Mouse (Mus musculus) embryonic facial prominence, embryonic 15.5 days (tissue): ENCODE results near the gene Lce1a1. TPM values are rescaled to one million over a fixed set of nuclear protein-coding genes. Genes with fewer than 3 reads are reported as not detected.

Source experiments
- ATAC-seq: fragments of 200-750 bp; cut with Nextera tagmentation; 2 replicates; pipeline ENCODE4 v1.8.0; 2017; ENCODE audit warnings: low read depth, moderate TSS enrichment; ENCODE audit not compliant: insufficient number of reproducible peaks, low FRiP score, low TSS enrichment
- H3K27ac ChIP-seq: fragments of 300-500 bp; sonication (generic); replicated peaks from 2 replicates; pipeline ENCODE4 v1.5.1; 2015; ENCODE audit warnings: mild to moderate bottlenecking, inconsistent platforms
- H3K27me3 ChIP-seq: fragments of 300-500 bp; sonication (generic); 2 replicates; pipeline ENCODE4 v1.6.1; 2015; ENCODE audit warnings: inconsistent platforms
- H3K36me3 ChIP-seq: fragments of 300-500 bp; sonication (generic); 2 replicates; pipeline ENCODE4 v1.6.1; 2015; ENCODE audit warnings: mild to moderate bottlenecking, inconsistent platforms
- H3K4me1 ChIP-seq: fragments of 300-500 bp; sonication (generic); 2 replicates; pipeline ENCODE4 v1.6.1; 2015; ENCODE audit warnings: inconsistent platforms
- H3K4me2 ChIP-seq: fragments of 300-500 bp; sonication (generic); replicated peaks from 2 replicates; pipeline ENCODE4 v1.6.1; 2015; ENCODE audit warnings: mild to moderate bottlenecking, inconsistent platforms
- H3K4me3 ChIP-seq: fragments of 300-500 bp; sonication (generic); replicated peaks from 2 replicates; pipeline ENCODE4 v1.5.1; 2015; ENCODE audit warnings: mild to moderate bottlenecking, inconsistent platforms
- H3K9ac ChIP-seq: fragments of 300-500 bp; sonication (generic); 2 replicates; pipeline ENCODE4 v1.6.1; 2015; ENCODE audit warnings: inconsistent platforms
- H3K9me3 ChIP-seq: fragments of 300-500 bp; sonication (generic); replicated peaks from 2 replicates; pipeline ENCODE4 v1.6.1; 2016; ENCODE audit warnings: inconsistent platforms
- WGBS: fragments of 180-500 bp; shearing (Covaris S2); methylation state at CpG from one replicate; pipeline ENCODE4 v1.1.7; 2015; 5-methylcytosine and 5-hydroxymethylcytosine counted together
- polyA plus RNA-seq: library from polyadenylated mRNA; unstranded; fragments of >200 nt; fragmentation: Nextera tagmentation; extraction: Ambion mirVana; gene quantifications from 2 replicates; pipeline ENCODE4 v1.2.1, GENCODE M21; 2015

Lce1a1 gene
- polyA plus RNA-seq, 1 experiment from 2014 or later: 8.1 TPM

- Histone ChIP-seq H3K27ac (no peak overlapping the region), H3K4me2 (no peak overlapping the region), H3K36me3 (no peaks in the 10 kb centered on the region), H3K9ac (no peak overlapping the region), H3K4me3 (no peak overlapping the region), H3K9me3 (no peaks in the 10 kb centered on the region), H3K4me1 (no peaks in the 10 kb centered on the region), H3K27me3 (no peaks in the 10 kb centered on the region)
- no peak for ATAC-seq
- WGBS: 50% methylated on average over 1 of the region's 1 CpGs
These were observed 38.3 kb downstream of the Lce1a1 start for GRCm38 (mm10) chr3:92609804-92610203.

GRCm38 (mm10) chr3:92607392-92607791 lies 40.7 kb downstream of the Lce1a1 start, which contains the start of gene 2210017I01Rik:
Gene 2210017I01Rik (minus strand): TSS chr3:92607492.
- Histone ChIP-seq H3K36me3 (no peaks in the 10 kb centered on the region), H3K27me3 (no peaks in the 10 kb centered on the region), H3K4me2 (no peak within 1 kb of the TSS), H3K9ac (no peak within 1 kb of the TSS), H3K4me3 (no peak within 1 kb of the TSS), H3K27ac (no peak within 1 kb of the TSS), H3K9me3 (no peaks in the 10 kb centered on the region), H3K4me1 (no peaks in the 10 kb centered on the region)
- no peak for ATAC-seq

- H3K4me3 ChIP-seq: no peak overlapping the region
- H3K27me3 ChIP-seq: no peaks in the 10 kb centered on the region
- ATAC-seq: no peak
- H3K9me3 ChIP-seq: peaks cover 3% of the 10 kb centered on the region; the same call in 1 of the 2 replicates
- no peaks in the 10 kb centered on the region for H3K4me1 ChIP-seq
- H3K36me3 ChIP-seq: no peaks in the 10 kb centered on the region
- no peak overlapping the region for H3K27ac ChIP-seq
- 52% methylated on average over 1 of the region's 1 CpGs for WGBS
- H3K9ac ChIP-seq: no peak overlapping the region
- no peak overlapping the region for H3K4me2 ChIP-seq
These were observed 45.9 kb downstream of the Lce1a1 start for GRCm38 (mm10) chr3:92602169-92602568.

- H3K27ac ChIP-seq: no peak overlapping the region
- no peak overlapping the region for H3K9ac ChIP-seq
- no peak for ATAC-seq
- H3K9me3 ChIP-seq: peaks cover 3% of the 10 kb centered on the region; the same call in 1 of the 2 replicates
- no peak overlapping the region for H3K4me2 ChIP-seq
- 31% methylated on average over 1 of the region's 1 CpGs for WGBS
- no peaks in the 10 kb centered on the region for H3K27me3 ChIP-seq
- H3K36me3 ChIP-seq: no peaks in the 10 kb centered on the region
- H3K4me1 ChIP-seq: no peaks in the 10 kb centered on the region
- H3K4me3 ChIP-seq: no peak overlapping the region
These were observed 47.7 kb downstream of the Lce1a1 start for GRCm38 (mm10) chr3:92600456-92600855.

GRCm38 (mm10) chr3:92599973-92600372 lies 48.1 kb downstream of the Lce1a1 start:
- no peaks in the 10 kb centered on the region for H3K36me3 ChIP-seq
- H3K27ac ChIP-seq: no peak overlapping the region
- H3K27me3 ChIP-seq: no peaks in the 10 kb centered on the region
- peaks cover 3% of the 10 kb centered on the region; the same call in 1 of the 2 replicates for H3K9me3 ChIP-seq
- H3K4me1 ChIP-seq: no peaks in the 10 kb centered on the region
- H3K4me2 ChIP-seq: no peak overlapping the region
- H3K9ac ChIP-seq: no peak overlapping the region
- no peak for ATAC-seq
- no peak overlapping the region for H3K4me3 ChIP-seq

GRCm38 (mm10) chr3:92598429-92598828 lies 49.7 kb downstream of the Lce1a1 start:
- H3K27me3 ChIP-seq: no peaks in the 10 kb centered on the region
- no peak overlapping the region for H3K9ac ChIP-seq
- ATAC-seq: no peak
- H3K36me3 ChIP-seq: no peaks in the 10 kb centered on the region
- H3K4me2 ChIP-seq: no peak overlapping the region
- no peak overlapping the region for H3K27ac ChIP-seq
- no peaks in the 10 kb centered on the region for H3K4me1 ChIP-seq
- WGBS: 88% methylated on average over 2 of the region's 2 CpGs
- peaks cover 3% of the 10 kb centered on the region; the same call in 1 of the 2 replicates for H3K9me3 ChIP-seq
- H3K4me3 ChIP-seq: no peak overlapping the region

Other genes starting within 250 kb of the Lce1a1 start
- gene Sprr2i, start 240.3 kb downstream of the Lce1a1 start, polyA plus RNA-seq: 0.29 TPM in 1 of 2 replicates, not detected in the other
- 0.26 TPM in 1 of 2 replicates, not detected in the other for gene Sprr2j-ps, start 230.2 kb downstream of the Lce1a1 start, polyA plus RNA-seq
- 8.5 and 21.1 TPM in 2 replicates for gene Gm9774, start 218.9 kb downstream of the Lce1a1 start, polyA plus RNA-seq
- gene Sprr2k, start 215.7 kb downstream of the Lce1a1 start, polyA plus RNA-seq: 1.2 TPM in 2 replicates
- 50.3 and 55.6 TPM in 2 replicates for gene Sprr1b, start 209.5 kb downstream of the Lce1a1 start, polyA plus RNA-seq
- gene Sprr3, start 189.6 kb downstream of the Lce1a1 start, polyA plus RNA-seq: 27.2 and 28.3 TPM in 2 replicates
- gene Sprr1a, start 162.4 kb downstream of the Lce1a1 start, polyA plus RNA-seq: 303 and 332 TPM in 2 replicates
- 2.3 and 6.7 TPM in 2 replicates for gene Sprr4, start 147.8 kb downstream of the Lce1a1 start, polyA plus RNA-seq
- gene 2310046K23Rik, start 113.8 kb downstream of the Lce1a1 start, polyA plus RNA-seq: 5.0 and 5.6 TPM in 2 replicates
- gene Ivl, start 74.6 kb downstream of the Lce1a1 start, polyA plus RNA-seq: 11.6 and 13.2 TPM in 2 replicates
- not detected in 2 replicates for gene Smcp, start 59.3 kb downstream of the Lce1a1 start, polyA plus RNA-seq
- 0.89 and 1.1 TPM in 2 replicates for gene 2210017I01Rik, start 40.8 kb downstream of the Lce1a1 start, polyA plus RNA-seq
- gene Lce6a, start 26.6 kb downstream of the Lce1a1 start, polyA plus RNA-seq: 7.3 TPM in 2 replicates
- gene Lce1b, start 8.6 kb upstream of the Lce1a1 start, polyA plus RNA-seq: 2.0 and 2.4 TPM in 2 replicates
- gene Lce1a2, start 22.0 kb upstream of the Lce1a1 start, polyA plus RNA-seq: 8.7 and 11.9 TPM in 2 replicates
- gene Lce1c, start 30.9 kb upstream of the Lce1a1 start, polyA plus RNA-seq: 4.5 and 8.4 TPM in 2 replicates
- 2.1 and 3.6 TPM in 2 replicates for gene Lce1d, start 38.9 kb upstream of the Lce1a1 start, polyA plus RNA-seq
- gene Lce1e, start 60.8 kb upstream of the Lce1a1 start, polyA plus RNA-seq: 1.0 and 2.4 TPM in 2 replicates
- 1.5 and 3.7 TPM in 2 replicates for gene Lce1f, start 72.0 kb upstream of the Lce1a1 start, polyA plus RNA-seq
- gene Gm38119, start 90.8 kb upstream of the Lce1a1 start, polyA plus RNA-seq: not detected in 2 replicates
- gene Lce1g, start 104.0 kb upstream of the Lce1a1 start, polyA plus RNA-seq: 0.56 and 1.8 TPM in 2 replicates
- gene Lce1h, start 116.8 kb upstream of the Lce1a1 start, polyA plus RNA-seq: 1.4 and 3.7 TPM in 2 replicates
- gene Lce1i, start 130.6 kb upstream of the Lce1a1 start, polyA plus RNA-seq: 2.4 and 7.3 TPM in 2 replicates
- 0.74 and 1.5 TPM in 2 replicates for gene Lce1j, start 142.2 kb upstream of the Lce1a1 start, polyA plus RNA-seq
- 0.28 and 2.4 TPM in 2 replicates for gene Lce1k, start 159.6 kb upstream of the Lce1a1 start, polyA plus RNA-seq
- gene Kprp, start 178.9 kb upstream of the Lce1a1 start, polyA plus RNA-seq: 1.9 and 6.5 TPM in 2 replicates
- 0.45 and 2.5 TPM in 2 replicates for gene Lce1l, start 203.0 kb upstream of the Lce1a1 start, polyA plus RNA-seq
- 0.25 and 0.46 TPM in 2 replicates for gene 2310050C09Rik, start 221.9 kb upstream of the Lce1a1 start, polyA plus RNA-seq